Mouse (Mus musculus): ENCODE data around the gene Pou6f1. TPM values are rescaled to one million over a fixed set of nuclear protein-coding genes. Genes with fewer than 3 reads are reported as not detected.
"Not testable (repeated sequence)": the region's sequence is repeated elsewhere in the genome, so short reads cannot be mapped to it uniquely, and the experiment has no call there.

Pou6f1 gene
- total RNA-seq (2021) = 10 to 100 TPM; 11.1 to 14.2 TPM
- long read RNA-seq, experiment 1, partial matches to known transcripts = 1 of 3 reads
- long read RNA-seq, experiment 1, other reads (novel, unspliced or antisense) = 2 of 3 reads
- long read RNA-seq, experiment 2, partial matches to known transcripts = 0 of 1 reads
- long read RNA-seq, experiment 2, other reads (novel, unspliced or antisense) = 1 of 1 reads

GRCm38 (mm10) chr15:100599276-100600046, at the start of gene Pou6f1:
Pou6f1 (minus strand) TSS chr15:100599984.
- DNase-seq = peak; percentile 61 to 74

- DNase-seq = no peak
Measured at GRCm38 (mm10) chr15:100646161-100646560, 46.4 kb upstream of the Pou6f1 start.

DNA sequence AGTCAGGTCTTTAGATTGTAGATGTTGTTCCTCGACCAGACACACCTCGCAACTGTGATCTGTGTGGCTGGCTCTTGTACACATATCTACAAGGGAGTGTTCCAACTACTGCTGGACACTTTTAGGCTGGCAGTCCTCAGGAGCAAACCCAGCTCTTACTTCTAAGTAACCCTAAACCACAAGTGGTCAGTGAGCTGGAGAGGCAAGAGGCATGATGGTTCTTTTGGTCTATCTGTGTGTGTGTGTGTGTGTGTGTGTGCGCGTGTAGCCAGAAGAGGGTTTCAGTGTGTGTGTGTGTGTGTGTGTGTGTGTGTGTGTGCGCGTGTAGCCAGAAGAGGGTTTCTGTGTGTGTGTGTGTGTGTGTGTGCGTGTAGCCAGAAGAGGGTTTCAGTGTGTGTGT, 42.7 kb upstream of the Pou6f1 start:
- DNase-seq = no peak

GRCm38 (mm10) chr15:100641226-100641810, 41.5 kb upstream of the Pou6f1 start:
- peak; percentile 32 to 38 for DNase-seq

DNA sequence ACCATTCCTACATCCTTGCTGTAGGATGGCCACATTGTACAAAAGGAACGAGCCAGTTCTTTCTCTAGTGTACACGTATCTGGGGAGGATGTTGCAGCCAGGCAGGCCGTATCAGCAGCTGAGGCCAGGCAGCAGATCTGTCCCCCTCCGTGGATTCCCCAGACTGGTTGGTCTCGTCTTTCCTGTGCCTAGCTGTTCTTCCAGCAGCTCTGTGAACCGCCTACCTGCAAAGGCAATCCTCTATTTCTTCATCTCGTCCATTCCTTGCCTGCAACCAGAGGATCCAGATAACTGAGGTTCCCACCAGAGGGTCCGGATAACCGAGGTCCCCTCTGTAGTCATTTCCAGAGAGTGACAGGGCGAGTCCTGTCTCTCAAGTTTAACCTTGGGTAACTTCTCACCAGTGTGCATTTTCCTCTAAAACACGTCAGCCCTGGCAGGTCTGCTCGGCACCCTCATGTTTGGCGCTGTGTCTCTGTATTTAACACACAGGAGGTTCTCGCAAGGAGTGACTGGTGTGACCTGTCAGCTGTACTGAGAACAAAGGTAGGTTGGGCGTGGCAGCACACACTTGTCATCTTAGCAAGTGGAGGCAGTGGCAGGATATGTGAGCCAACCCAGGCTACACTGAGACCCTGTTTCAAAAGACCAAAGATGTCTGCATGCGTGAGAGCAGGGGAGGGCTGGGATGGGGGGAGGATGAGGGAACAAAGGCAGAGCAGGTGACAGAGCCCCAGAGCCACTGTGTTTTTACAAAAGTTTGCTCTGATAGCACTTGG, 40.4 kb upstream of the Pou6f1 start:
- DNase-seq = no peak

- peak; percentile 56 to 58 for DNase-seq
Measured at GRCm38 (mm10) chr15:100637661-100638060, 37.9 kb upstream of the Pou6f1 start.

GRCm38 (mm10) chr15:100636700-100637501, 37.1 kb upstream of the Pou6f1 start, which contains the start of gene Smagp:
Smagp (minus strand) TSS chr15:100636940.
- peak; percentile 67 to 85 for DNase-seq

- peak in 1 of 2 experiments; percentile 30 for DNase-seq
Measured at GRCm38 (mm10) chr15:100635851-100636645, 36.3 kb upstream of the Pou6f1 start.

- DNase-seq = peak in 1 of 2 experiments; percentile 25
Measured at GRCm38 (mm10) chr15:100635239-100635638, 35.5 kb upstream of the Pou6f1 start.

DNA sequence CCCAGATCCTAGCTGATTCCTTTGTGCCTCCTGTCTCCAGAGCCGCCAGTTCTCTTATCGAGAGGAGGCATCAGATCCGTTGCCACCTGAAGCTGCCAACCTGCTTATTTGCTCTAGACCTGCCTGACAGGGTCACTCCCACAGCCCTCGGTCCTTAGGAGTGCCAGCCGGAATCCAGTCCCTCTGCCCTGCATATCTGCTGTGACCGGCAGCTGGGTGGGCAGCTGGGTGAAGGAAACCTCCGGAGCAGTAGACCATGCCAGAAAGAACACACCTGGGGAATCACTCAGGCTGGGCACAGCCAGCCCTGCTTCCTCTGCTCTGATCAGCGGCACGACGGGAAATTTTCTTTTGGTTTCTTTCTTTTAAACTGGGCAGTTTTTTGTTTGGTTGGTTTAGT, 33.6 kb upstream of the Pou6f1 start:
- no peak for DNase-seq

- DNase-seq = no peak
Measured at GRCm38 (mm10) chr15:100632323-100632722, 32.5 kb upstream of the Pou6f1 start.

DNA sequence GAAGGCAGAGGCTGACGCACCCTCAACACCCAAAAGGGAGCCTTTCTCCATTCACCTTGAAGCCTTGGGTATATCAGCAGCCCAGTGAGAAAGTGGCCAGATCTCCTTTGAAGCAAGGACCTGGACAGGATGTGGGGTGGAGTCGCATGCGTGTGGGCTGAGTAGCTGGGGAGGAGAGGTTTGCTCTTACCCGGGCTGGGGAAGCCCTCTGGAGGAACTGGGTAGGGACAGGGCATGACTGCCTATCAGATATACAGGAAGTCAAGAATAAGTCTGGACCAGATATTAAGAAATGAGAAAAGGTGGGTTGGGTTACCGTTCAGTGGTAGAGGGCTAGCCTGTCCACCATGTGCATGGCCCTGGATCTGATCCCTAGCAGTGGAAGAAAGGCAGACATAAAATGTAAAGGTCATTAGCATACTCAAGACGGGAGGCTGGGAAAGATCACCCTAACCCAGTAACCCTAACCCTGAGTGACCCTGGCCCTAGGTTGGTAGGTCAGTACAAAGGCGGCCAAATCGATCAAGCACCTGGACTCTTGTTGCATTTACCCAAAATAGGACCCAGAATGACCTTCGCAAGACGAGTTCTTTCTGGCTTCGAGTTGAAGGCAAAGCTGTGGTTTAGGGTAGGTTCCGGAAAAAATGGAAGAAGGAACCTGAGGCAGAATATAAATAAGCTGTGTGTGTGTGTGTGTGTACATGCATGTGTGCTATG, 31.8 kb upstream of the Pou6f1 start:
- peak in 1 of 2 experiments; percentile 32 for DNase-seq

GRCm38 (mm10) chr15:100630126-100630525, 30.3 kb upstream of the Pou6f1 start:
- no peak for DNase-seq

DNA sequence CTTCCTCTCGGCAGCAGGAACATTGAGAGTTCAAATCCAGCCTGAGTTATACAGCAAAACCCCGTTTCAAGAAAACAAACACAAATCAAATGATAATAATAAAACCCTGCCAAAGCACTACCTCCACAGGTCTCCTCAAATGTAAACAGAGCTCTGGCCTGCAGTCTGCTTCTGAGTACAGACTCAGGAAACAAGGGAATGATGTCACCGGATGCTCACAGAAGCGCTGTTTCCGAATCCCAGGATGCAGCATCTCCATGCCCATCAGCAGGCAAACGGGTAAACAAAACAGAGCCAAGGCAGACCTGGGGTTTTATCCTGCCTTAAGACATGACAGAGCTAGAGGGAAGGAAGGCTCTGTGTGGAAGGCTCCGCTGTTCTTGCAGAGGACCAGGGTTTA, 29.0 kb upstream of the Pou6f1 start:
- DNase-seq = peak in 1 of 2 experiments; percentile 54

GRCm38 (mm10) chr15:100627774-100628370, 28.1 kb upstream of the Pou6f1 start:
- no peak for DNase-seq

GRCm38 (mm10) chr15:100627287-100627686, 27.5 kb upstream of the Pou6f1 start:
- DNase-seq = no peak

DNA sequence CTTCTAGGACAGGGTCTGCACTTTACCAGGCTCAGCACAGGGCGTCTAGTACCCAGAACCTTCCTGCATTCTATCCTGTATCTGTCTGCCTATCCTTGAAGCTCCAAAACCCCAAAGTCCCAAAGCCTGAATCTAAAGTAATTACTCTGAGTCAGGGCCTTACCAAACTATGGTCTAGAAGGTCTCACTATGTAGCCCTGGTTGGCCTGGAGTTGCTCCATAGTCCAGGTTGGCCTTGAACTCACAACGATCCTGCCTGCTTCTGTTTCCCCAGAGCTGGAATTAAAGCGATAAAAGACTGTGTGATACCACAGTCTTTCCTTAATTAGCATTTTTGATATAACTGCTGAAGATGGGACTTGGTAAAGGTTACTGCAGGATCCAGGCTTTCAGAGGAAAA, 24.7 kb upstream of the Pou6f1 start:
- no peak for DNase-seq

- DNase-seq = no peak
Measured at GRCm38 (mm10) chr15:100623754-100624153, 24.0 kb upstream of the Pou6f1 start.

DNA sequence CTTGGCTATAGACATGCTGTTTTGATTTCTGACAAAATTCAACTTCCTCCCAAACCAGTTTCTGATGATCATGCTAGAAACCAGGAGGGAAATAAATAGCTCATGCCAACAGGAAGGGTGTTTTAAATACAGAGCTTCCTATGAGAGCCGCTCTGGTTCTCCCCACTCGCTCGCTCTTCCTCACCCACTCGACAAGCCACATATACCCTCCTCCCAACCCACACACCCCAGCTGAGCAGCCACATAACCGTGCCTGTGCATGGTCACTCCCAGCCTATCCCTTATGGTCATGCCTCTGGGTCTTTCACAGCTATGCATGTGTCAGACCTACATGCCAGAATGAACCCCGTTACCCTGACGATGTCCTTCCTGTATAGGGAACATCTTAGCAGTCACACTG, 22.4 kb upstream of the Pou6f1 start:
- DNase-seq = peak; percentile 37 to 58

DNA sequence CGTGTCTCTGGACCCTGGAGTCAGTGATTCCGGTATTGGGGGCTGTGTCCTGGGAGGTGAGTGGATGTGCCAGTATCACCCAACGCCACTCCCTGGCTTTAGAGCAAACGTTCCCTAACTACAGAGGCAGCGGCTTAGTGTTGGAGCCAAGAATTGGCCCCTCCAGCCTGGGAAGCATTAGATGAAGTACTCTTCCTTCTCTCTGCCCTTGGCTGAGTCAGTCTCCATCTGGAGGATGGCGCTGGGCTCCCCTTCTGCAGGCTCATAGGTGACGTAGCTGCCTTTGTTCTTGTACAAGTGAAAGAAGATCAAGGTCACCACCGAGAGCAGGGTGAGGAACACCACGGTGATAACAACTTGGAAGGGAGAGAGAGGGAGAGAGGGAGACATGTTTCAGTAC, 21.9 kb upstream of the Pou6f1 start:
- DNase-seq = not testable (repeated sequence)

All from heart, adult 18-20 months (tissue).